11 mouse cellular contexts compared by ENCODE assay signal in the genomic region with DNA sequence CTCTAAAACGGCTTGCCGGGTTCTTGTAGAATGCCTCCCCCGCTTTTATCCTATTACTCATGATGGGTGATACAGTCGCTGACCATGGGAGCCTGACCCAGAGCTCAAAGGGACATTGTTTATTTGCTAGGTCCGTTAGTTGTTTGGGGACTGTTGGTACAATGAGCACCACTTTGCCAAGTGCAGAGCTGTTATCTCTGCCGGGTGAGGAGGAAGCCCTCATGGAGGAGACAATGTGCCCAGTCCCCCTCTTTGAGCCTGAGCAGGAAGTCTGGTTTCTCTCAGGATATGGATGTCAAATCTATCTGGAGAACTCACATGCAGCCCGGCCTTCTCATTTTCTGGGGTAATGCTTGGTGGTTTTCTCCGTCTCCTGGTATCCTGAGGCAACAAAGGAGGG.
DNase-seq lines count a peak whose midpoint lies in the region; ATAC-seq and TF ChIP-seq lines count a peak whose summit lies in the region.
"Had no signal": no experiment of that assay in that cellular context is flagged by ENCODE, and none has a peak within 500 bp of the region (broad histone marks: within the 10 kb centered on the region; RNA-seq: fewer than 3 reads in every experiment).

No protein-coding gene starts in this region.

- peaks cover 15% of the 10 kb centered on the region; the same call in 1 of the 2 replicates for H3K4me1 ChIP-seq in kidney, embryonic 14.5 days (ENCODE audit: control insufficient read depth, insufficient read depth, low read length)
- peaks cover 44% of the 10 kb centered on the region for H3K4me1 ChIP-seq in liver, embryonic 11.5 days (replicated peaks; ENCODE audit: control insufficient read depth, insufficient read depth, low read length)
- H3K4me1 ChIP-seq in stomach, embryonic 16.5 days (ENCODE audit: control insufficient read depth, insufficient read depth, low read length), result peaks cover 22% of the 10 kb centered on the region
- H3K4me1 ChIP-seq in forebrain, embryonic 10.5 days, result peaks cover 8% of the 10 kb centered on the region

- H3K9me3 ChIP-seq in kidney, embryonic 14.5 days (ENCODE audit: control insufficient read depth, low read length), result no peaks in the 10 kb centered on the region
- H3K9me3 ChIP-seq in liver, embryonic 11.5 days (ENCODE audit: control insufficient read depth, low read length), result no peaks in the 10 kb centered on the region
- H3K9me3 ChIP-seq in stomach, embryonic 16.5 days (replicated peaks; ENCODE audit: control insufficient read depth, low read length), result no peaks in the 10 kb centered on the region
- H3K9me3 ChIP-seq in forebrain, embryonic 10.5 days, result no peaks in the 10 kb centered on the region

- no peak overlapping the region for H3K4me3 ChIP-seq in kidney, embryonic 14.5 days (ENCODE audit: low read length)
- no peak overlapping the region for H3K4me3 ChIP-seq in liver, embryonic 11.5 days (ENCODE audit: low read depth, low read length)
- H3K4me3 ChIP-seq in stomach, embryonic 16.5 days (replicated peaks; ENCODE audit: low read length), result no peak overlapping the region
- H3K4me3 ChIP-seq in left cerebral cortex, adult 2 months, result no peak overlapping the region
- no peak overlapping the region for H3K4me3 ChIP-seq in forebrain, embryonic 10.5 days

- H3K36me3 ChIP-seq in kidney, embryonic 14.5 days (ENCODE audit: control insufficient read depth, insufficient read depth, low read length), result peaks cover 2% of the 10 kb centered on the region; the same call in 1 of the 2 replicates
- no peaks in the 10 kb centered on the region for H3K36me3 ChIP-seq in liver, embryonic 11.5 days (ENCODE audit: control insufficient read depth, insufficient read depth, low read length)
- H3K36me3 ChIP-seq in stomach, embryonic 16.5 days (ENCODE audit: control insufficient read depth, insufficient read depth, low read length), result no peaks in the 10 kb centered on the region
- no peaks in the 10 kb centered on the region for H3K36me3 ChIP-seq in forebrain, embryonic 10.5 days (replicated peaks)

- no peak for ATAC-seq in kidney, embryonic 14.5 days (ENCODE audit: low FRiP score, low TSS enrichment)
- peak; percentile 50 for ATAC-seq in liver, embryonic 11.5 days (replicated peaks; ENCODE audit: low FRiP score)
- ATAC-seq in stomach, embryonic 16.5 days (ENCODE audit: insufficient read depth, low FRiP score), result no peak; the same call in 1 of the 2 replicates
- ATAC-seq: midbrain, embryonic 16.5 days had no signal

- no peak overlapping the region for H3K4me2 ChIP-seq in kidney, embryonic 14.5 days (replicated peaks; ENCODE audit: low read depth, low read length)
- H3K4me2 ChIP-seq in liver, embryonic 11.5 days, result peak overlapping the region; percentile 33; the same call in 1 of the 2 replicates
- no peak overlapping the region for H3K4me2 ChIP-seq in stomach, embryonic 16.5 days (ENCODE audit: low read depth, low read length)

- no peak for TF ChIP-seq CTCF in left cerebral cortex, adult 2 months (IDR thresholded peaks at IDR 0.05)

- no peaks in the 10 kb centered on the region for H3K27me3 ChIP-seq in kidney, embryonic 14.5 days (ENCODE audit: control insufficient read depth, insufficient read depth, low read length)
- H3K27me3 ChIP-seq in liver, embryonic 11.5 days (replicated peaks; ENCODE audit: control insufficient read depth, insufficient read depth, low read length), result no peaks in the 10 kb centered on the region
- H3K27me3 ChIP-seq in stomach, embryonic 16.5 days (ENCODE audit: control insufficient read depth, insufficient read depth, low read length), result no peaks in the 10 kb centered on the region
- H3K27me3 ChIP-seq in forebrain, embryonic 10.5 days (ENCODE audit: poor library complexity, severe bottlenecking), result peaks cover 67% of the 10 kb centered on the region
- H3K27me3 ChIP-seq: CH12.LX had no signal

- no peak overlapping the region for H3K9ac ChIP-seq in kidney, embryonic 14.5 days (ENCODE audit: low read depth, low read length)
- no peak overlapping the region for H3K9ac ChIP-seq in liver, embryonic 11.5 days (ENCODE audit: low read depth, low read length)
- H3K9ac ChIP-seq in stomach, embryonic 16.5 days (ENCODE audit: low read length), result no peak overlapping the region

- intact Hi-C loops in heart, postnatal 25 days (cut with DNase I), result loop anchor here (5.0 kb wide), 1 partner anchor 67 kb away; the partner anchor contains the start of gene Ltbp1
- intact Hi-C loops in left cerebral cortex, adult 2 months (cut with DNase I), result no loop called here

- 24% methylated on average over 8 of the region's 8 CpGs for WGBS in kidney, embryonic 14.5 days
- whole genome bisulfite sequencing in liver, embryonic 11.5 days, result 22% methylated on average over 8 of the region's 8 CpGs
- WGBS in stomach, embryonic 16.5 days, result 20% methylated on average over 8 of the region's 8 CpGs
- 64% methylated on average over 8 of the region's 8 CpGs for WGBS in forebrain, embryonic 10.5 days

- peak; percentile 41 for DNase-seq in kidney, adult 11 months
- peak; percentile 27 for DNase-seq in heart, postnatal 25 days (ENCODE audit: low spot score)
- peak; percentile 45 for DNase-seq in liver, embryonic 11.5 days (ENCODE audit: low spot score)
- no peak for DNase-seq in left cerebral cortex, adult 2 months (ENCODE audit: extremely low spot score in 1 of 2, low spot score in 2 of 2)
- DNase-seq in forebrain, embryonic 10.5 days (ENCODE audit: extremely low spot score, low spot score), result no peak
- no peak for DNase-seq in left cerebral cortex, adult 8-10 months (ENCODE audit: low spot score in 2 of 2)
- DNase-seq: gastrocnemius, postnatal 25 days had no signal

- no peak overlapping the region for H3K27ac ChIP-seq in kidney, embryonic 14.5 days (ENCODE audit: low read depth, low read length)
- peak overlapping the region; percentile 71 for H3K27ac ChIP-seq in liver, embryonic 11.5 days (ENCODE audit: low read depth, low read length)
- peak overlapping the region; percentile 38 for H3K27ac ChIP-seq in stomach, embryonic 16.5 days (ENCODE audit: low read length)
- no peak overlapping the region for H3K27ac ChIP-seq in left cerebral cortex, adult 2 months
- no peak overlapping the region for H3K27ac ChIP-seq in forebrain, embryonic 10.5 days

Comparison
In these comparisons a context has a peak if more than half of its experiments do, and no peak if none do; other contexts are left out.
1. DNase-seq: peak in kidney, adult 11 months (single experiment), heart, postnatal 25 days (single experiment) and liver, embryonic 11.5 days (single experiment); none in left cerebral cortex, adult 2 months (0 of 2), forebrain, embryonic 10.5 days (single experiment) and left cerebral cortex, adult 8-10 months (0 of 2).
2. H3K27ac ChIP-seq: peak in liver, embryonic 11.5 days (single experiment) and stomach, embryonic 16.5 days (single experiment); none in kidney, embryonic 14.5 days (single experiment), left cerebral cortex, adult 2 months (single experiment) and forebrain, embryonic 10.5 days (single experiment).